Mouse (Mus musculus) adrenal gland, postnatal 4 days (tissue): ENCODE data around the gene Ankrd26. TPM values are rescaled to one million over a fixed set of nuclear protein-coding genes. Genes with fewer than 3 reads are reported as not detected.
"Not testable (repeated sequence)": the region's sequence is repeated elsewhere in the genome, so short reads cannot be mapped to it uniquely, and the experiment has no call there.

Experiments used
- DNase-seq, 2 experiments: peaks; one replicate each; pipeline ENCODE4 v3.0.0; 2021 to 2022; ENCODE audit warnings: low spot score in 2 of 2, mixed read lengths in 2 of 2
- long read RNA-seq, 2 experiments: library from polyadenylated mRNA; stranded (forward); transcript quantifications; one replicate each; pipeline ENCODE4 v2.0.0; 2021
- total RNA-seq, 2 experiments: library from RNA; stranded (reverse); gene quantifications; 2 replicates each; pipeline ENCODE4 v1.2.3; 2021

Gene Ankrd26
- total RNA-seq, result 1 to 10 TPM; 5.5 to 6.2 TPM
- long read RNA-seq, experiment 1, partial matches to known transcripts, result 1 of 1 reads
- long read RNA-seq, experiment 1, other reads (novel, unspliced or antisense), result 0 of 1 reads
- long read RNA-seq, experiment 2, result 0 reads

DNA sequence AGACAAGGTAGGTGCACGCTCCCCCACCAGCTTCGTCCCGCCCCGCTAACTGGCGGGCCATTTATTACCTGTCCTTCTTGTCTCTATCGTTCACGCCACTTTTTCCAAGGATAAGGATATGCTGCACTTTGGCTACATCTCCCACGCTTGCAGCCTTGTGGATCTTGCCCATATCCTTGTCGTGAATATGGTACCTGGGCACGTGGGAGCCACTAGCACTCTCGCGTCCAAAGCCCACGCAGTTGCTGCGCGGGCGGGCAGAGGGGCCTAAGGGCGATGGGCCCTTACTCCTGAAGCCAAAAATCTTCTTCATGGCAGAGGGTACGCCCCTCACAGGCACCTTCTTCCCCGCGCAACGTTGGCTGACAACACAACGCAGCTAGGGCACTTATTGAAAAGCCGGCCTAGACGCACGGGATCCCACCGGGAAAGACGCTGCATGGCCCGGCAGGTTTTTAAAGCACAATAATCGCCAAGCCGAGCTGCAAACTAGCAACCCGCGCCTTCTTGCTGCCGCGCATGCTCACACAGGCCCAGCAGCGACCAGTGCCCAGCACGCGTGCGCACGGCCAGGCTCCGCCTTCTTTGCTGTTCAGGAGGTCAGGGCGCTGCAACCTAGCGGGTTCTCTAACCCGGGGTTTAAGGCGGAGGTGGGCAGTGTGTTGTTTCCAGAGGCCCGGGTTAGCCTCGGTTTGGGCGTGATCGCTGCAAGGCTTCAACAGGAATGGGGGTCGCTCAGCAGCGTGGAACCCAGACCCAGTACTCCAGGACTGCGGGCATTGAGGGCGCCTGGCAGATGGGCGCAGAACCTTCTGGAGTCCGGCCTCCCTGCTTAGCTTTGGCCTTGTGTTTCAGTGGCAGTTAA, at the start of gene Ankrd26:
Gene Ankrd26 (minus strand): TSS at position 482 of the 865 bp plus-strand sequence.
- DNase-seq, result peak; percentile 87 to 88

DNA sequence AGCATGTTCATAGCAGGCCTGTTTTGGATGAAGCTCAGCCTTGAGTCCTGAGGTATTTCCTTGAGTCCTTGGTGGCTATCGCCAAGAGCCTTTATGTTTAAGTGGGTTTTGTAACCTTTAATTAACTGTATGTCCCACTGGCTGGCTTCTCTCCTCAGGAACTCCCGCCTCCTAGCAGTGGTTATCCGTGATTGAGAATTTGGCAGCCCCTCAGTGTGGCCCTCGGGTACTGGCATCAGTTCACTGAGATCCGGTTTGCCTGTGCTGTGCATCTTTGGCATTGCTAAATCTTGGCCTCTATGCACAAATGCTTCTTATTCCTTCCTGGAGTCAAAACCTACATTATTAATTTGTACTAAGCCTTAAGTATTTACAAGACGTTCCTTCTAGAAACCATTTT, 46.9 kb upstream of the Ankrd26 start:
- no peak for DNase-seq

DNA sequence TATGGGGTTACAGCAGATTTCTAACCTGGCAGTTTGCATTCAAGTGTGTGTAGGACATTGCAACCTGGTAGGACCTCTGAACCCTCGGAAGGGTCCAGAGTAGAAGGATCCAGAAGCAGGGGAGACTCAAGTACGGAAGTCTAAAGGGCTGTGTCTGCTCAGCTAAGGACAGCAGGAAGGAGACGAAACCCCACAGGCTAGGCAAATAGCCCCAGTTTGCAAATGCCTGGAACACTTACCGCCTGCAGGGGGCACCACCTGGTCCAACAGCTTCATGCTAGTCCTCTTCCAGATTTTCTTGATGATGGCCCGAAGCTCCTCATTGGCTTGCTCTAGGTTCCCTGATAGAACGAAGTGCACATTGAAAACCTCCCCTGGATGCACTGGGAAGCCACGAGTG, 43.9 kb upstream of the Ankrd26 start:
- DNase-seq, result no peak

DNA sequence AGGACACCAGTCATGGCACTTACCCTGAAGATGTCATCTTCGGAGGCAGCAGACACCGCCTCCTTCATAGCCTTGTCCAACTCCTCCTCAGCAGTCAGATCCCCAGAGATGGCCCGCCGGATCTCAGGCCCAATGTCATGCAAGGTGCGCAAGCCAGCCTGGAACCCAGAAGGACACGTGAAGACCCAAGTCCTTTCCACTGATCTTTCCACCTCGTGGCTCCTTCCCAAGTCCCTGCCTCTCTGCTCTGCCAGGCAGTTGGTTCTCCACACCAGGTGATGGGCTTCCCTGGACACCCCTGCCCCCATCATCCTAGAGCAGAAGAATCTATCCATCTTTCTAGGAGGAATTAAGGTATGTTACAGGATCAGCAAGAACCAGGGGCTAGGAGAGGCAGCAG, 41.8 kb upstream of the Ankrd26 start:
- no peak for DNase-seq

DNA sequence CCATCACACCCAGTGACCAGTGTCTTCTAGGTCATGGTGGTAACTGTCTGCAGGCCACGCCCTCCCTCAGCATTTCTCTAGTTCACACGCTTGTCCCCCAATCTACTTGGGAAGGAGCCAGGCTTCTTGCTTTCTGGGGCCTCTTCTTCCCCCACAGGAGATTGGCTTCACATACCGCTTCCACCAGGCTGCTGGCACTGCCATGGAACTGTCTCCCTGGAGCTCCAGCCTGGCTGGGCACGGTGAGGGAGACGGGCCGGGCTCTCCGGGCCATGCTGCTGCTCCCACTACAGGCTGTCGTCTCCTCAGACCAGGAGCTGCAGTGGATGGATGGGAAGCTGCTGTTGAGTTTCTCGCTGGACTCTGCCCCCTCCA, 33.6 kb upstream of the Ankrd26 start:
- DNase-seq, result no peak

DNA sequence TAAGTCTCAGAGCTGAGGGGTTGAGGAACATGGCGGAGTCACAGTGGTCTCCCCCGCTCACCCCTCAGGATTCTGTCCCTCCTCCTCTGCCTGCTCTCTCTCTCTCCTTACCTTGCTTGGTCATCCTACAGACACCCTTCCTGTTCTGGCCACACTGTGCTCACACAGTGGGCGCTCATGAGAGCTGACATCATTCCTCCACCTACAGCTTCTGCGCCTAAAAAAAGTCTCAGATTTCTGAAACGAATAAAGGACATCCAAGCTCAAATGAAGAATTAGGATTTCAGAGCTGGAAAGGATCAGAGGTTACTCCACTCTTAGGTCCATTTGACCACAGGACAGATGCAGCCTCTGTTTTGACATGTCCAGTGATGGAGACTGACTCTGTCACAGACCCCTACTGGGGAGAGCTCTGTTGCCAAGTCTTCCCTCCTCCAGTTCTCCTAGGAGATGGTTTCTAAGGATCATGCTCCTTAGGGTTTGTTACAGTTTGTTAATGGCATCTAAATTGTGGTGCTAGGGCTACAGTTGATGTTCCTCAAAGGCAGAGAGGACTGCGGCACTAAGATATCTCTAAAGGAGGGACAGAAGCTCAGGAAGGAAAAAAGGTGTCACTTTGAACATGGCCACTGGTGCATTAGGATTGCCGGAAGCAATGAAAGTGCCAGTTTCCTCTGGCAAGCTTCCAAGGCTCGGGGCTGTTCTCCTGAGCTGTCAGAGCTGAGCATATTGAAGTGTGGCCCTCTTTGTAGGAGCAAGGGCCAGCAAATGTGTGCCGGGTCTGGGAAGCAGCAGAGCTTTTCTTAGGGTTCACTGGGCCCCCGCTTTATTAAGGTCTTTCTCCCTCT, 33.0 kb upstream of the Ankrd26 start:
- DNase-seq, result no peak

DNA sequence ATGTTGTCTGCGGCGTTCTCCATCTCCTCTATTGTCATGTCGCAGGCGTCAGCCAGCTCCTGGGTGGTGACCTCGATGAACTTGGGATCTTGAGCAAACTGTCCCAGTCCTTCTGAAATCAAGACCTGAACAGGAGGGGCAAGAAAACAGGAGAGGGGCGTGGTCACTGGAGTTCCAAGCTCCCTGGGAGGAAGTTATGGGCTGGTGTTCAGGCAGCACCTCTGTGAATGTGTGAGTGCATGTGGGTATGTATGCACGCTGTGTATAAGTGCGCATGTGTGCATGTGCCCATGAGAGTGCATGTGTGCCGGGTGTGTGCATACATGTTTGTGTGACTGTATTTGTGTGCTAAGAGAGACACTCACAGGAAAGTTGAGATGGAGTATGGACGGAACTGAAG, 32.0 kb upstream of the Ankrd26 start:
- no peak for DNase-seq

DNA sequence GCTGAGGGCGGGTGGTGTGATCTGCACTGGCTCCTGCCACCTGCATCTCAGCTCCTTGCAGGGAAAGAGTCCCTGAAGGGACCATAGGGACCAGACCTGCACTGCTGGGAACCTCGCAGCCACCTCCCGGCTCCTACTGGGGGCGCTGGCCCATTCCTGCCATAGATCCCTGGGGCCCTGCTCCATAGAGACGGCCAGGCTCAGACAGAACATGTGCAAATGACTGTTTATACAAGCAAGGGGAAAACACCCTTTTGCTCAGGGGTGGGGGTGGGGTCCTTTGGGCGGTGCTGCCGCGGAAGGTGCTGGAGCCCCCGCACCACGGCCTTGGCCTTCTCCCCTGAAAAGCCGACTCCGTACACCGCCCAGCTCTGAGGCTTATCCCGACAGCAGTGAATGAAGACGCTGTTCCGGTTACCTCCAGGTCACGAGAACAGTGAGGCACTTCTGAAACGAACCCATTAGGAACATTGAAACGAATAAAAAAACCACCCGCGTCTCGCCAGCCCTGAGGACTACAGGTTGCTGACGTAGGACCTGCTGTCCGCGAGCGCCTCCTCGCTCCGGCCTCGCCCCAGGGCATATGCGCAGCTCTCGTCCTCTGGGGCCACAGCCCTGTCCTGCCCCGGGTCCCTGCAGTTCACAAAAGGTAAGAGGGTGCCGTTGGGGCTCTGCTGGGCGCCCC, 31.5 kb upstream of the Ankrd26 start:
- DNase-seq, result no peak

DNA sequence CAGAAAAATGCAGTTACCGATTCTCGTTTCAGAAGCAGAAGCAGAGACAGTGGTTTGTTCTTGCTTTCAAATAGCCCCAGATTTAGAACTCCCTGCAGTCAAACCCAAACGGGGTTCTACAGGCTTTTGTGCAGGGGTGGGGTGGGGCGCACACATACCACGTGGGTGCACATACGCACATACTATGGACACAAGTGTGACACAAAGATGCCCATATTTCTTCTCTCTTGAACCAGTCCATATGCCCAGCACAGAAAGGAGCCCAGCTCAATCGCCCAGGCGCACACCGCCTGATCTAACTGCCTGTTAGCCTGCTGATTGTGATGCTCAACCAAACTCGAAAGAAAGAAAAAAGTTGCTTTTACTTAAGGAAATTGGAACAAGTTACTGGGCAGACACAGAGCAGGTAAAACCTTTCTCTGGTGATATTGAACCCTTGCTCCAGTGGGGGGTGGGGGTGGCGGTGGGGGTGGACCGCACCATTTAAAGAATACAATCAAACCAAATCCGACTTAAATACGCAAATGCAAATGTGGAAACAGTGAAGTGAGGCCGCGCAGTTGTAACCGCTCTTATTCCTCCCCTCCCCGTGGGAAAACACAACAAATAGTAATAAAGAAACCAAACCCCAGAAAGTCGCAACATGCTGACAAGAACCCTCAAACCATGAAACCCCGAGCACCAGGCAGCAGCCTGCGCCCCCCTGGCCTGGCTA, 30.8 kb upstream of the Ankrd26 start:
- DNase-seq, result no peak

DNA sequence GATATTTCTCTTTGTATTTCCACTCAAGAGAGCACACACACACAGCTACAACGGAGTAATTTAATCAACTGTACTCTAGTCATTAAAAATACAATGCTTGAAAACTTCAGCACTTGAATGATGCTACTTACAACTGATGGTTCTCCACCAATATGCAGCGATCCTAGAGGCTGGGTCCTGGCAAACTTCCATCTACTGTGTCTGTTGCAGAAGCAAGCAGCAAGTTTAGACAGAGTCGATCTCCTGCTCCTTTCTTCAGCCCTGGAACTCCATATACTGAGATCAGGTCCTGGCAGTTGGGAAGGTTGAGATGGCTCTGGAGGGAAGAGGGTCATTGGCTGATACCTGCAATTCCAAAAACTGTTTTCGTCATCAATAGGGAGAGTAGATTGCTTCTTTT, 16.7 kb upstream of the Ankrd26 start:
- DNase-seq, result not testable (repeated sequence)

DNA sequence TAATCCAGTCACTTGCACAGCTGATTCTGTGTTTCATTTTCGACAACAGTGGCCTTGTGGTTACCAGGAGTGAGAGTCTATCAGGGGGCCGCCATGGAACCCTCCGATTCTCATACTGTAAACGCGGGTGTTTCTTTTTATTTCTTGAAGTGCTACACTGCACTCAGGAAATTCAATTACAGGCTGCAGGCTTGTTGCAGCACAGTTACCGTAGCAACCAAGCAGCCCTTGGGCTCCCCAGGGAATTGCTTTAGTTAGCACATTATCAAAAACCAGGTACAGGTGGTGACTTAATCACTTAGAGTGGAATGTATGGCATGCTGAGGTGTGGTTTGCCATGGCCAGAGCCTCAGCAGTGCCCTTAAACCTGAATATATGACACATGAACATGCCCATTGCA, 12.3 kb upstream of the Ankrd26 start:
- no peak for DNase-seq

DNA sequence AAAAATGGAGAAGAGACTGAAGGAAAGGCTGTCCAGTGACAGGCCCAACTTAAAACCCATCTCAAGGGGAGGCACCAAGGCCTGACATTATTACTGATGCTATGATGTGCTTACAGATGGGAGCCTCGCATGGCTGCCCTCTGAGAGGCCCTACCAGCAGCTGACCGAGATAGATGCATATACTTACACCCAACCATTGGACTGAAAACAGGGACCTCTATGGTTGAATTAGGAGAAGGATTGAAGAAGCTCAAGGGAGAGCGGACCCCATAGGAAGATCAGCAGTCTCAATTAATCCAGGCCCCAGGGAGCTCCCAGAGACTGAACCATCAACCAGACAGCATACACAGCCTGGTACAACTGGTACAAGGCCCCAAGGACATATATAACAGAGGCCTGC, 5.8 kb upstream of the Ankrd26 start:
- no peak for DNase-seq

DNA sequence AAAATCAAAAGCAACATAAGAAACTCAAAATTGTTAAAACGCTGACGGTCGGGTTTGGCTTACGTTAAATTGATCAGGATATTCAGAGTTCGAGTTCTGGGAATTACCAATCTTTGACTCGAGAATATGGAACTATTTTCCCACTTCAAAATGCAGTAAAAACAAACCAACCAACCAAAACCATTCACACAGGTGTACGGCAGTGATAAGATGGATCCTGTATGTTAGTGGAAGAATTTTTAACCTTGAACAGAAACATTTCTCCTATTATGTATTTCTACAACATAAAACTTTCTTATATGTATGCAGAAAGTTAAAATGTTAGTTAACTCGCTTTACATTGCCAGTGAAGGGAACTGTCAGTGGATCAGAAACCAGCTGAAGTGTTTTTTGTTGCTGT, 801 bp downstream of the Ankrd26 start:
- no peak for DNase-seq

DNA sequence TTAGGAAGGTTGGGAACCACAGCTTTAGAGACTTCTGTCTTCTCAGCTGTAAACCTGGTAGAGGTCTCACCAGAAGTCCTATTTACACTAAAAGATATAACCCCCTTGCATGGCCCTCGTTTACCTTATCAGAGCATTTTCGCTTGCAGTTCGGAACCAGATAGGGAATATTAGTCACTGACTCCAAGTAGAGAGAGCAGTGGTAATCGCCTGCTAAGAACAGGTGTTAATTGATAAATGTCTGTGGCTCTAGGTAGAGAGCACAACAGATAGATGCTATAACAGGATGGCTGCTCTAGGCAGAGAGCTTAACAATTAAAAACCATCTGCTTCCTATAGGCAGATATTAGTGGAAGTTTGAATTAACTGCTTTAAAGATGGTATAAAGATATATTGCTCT, 23.4 kb downstream of the Ankrd26 start:
- no peak for DNase-seq

DNA sequence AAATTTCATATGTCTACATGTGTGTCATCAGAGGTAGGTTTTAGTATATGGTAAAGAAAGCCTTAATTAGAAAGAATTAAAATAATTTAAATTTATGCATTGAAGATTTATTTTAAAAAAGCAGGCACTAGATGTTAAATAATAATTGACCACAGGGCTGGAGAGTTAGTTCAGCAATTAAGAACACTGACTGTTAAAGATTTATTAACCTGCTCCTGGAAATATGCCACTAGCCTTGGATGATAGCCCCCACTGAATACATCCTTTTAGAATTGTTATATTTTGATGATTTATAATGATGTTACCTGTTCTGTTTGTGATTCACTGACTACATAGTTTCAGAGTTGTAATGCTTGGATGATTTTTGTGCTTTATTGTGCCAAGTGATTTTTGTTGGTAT, 24.8 kb downstream of the Ankrd26 start:
- not testable (repeated sequence) for DNase-seq

DNA sequence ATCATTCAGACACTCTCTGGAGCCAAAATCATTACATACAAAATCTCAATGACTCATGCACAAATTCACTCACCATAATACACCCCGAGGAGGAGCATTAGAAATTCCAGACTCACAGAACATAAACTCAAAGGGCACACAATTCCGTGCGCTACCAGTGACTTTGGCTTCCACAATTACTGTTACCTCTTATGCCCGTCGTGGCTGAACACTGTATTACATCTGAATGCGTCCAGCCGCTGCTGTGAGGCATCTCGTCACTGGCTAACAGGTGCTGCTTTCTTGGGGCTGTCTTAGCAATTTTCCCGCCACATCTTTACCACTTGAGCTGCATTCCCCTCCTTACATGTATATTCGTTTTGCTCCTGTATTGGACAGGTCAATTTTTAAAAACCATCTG, 26.7 kb downstream of the Ankrd26 start:
- DNase-seq, result no peak

DNA sequence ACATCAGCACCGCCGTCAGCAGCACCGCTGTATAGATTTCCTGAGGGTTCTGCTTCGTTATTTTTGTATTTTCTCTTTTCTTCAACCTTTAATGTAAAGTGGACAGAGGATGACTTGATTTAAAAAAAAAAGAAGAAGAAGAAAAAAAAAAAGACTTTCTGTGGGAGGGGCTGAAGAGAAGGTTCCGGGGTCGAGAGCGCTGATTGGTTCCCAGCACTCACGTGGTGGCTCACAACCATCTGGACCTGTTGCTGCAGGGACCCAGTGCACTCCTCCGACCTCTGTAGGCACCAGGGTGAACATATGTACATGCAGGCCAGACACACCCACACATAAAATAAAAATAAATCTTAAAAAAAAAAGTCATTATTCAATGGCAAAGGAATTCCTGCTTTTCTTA, 28.6 kb downstream of the Ankrd26 start:
- DNase-seq, result no peak

DNA sequence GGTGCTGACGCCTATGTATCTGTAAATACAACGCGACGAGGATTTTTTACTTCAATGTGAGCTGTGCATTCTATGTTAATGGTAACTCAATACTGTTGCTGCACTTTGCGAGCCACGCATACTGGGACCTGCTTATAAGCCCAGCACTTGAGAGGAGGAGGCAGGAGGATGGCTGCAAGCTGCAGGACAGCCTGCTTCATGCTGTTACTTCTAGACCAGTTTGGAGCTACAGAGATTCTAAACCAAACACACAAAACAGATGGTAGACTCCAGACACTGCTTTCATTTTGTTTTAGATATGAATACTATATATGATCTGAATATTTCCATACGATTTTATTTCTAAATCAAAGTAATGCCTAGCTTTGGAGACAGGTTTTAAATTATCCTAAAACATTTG, 41.4 kb downstream of the Ankrd26 start:
- no peak for DNase-seq

DNA sequence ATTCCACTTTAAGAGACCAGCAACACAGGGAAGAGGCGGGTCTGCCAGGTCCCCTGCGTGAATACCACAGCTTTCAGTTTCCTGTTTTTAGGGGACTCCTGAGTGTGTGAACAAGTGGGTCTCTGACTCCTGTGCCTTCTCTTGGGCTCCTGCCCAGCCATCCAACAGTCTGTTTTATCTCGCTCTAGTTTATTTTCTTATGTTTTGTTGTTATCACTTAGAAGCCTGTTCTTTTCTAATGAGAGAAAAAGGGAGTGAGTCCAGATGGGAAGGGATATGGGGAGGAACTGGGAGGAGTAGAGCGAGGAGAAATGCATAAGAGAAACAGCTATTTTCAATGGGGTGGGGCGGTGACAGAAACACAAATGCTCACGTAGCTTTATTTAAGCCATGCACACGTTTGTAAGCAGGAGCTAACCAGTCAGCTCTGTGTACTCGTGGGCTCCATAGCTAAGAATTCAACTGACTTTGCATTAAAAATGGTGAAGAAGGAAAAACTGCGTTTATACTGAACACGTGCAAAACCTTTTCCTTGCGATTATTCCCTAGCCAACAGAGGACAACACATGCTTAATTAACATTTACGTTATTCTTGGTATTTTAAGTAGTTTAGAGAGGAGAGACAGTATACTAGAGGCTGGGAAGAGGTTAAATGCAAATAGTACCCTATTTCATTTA, 48.6 kb downstream of the Ankrd26 start:
- DNase-seq, result no peak

DNA sequence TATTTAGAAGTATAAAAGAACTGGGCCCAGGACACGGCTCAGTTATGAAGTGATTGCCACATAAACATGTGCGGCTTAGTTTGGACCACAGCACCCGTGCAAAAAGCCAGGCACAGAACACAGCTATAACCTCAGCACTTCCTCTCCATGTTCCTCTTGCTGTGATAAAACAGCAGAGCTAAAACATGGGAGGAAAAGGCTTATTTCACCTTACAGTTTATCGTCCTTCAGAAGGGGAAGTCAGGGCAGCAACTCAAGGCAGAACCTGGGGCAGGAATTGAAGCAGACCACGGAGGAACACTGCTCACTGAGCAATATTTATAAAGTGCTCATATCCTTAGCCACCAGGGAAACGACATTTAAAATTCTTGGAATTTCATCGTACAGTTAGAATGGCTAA, 63.0 kb downstream of the Ankrd26 start:
- DNase-seq, result no peak
